Mouse (Mus musculus): ENCODE data around the gene Slco2b1. TPM values are rescaled to one million over a fixed set of nuclear protein-coding genes. Genes with fewer than 3 reads are reported as not detected.

The Slco2b1 gene
- total RNA-seq, 2 experiments from 2014 or later = 8.8 to 9.8 TPM

- DNase-seq = no peak
Observed at GRCm38 (mm10) chr7:99693976-99694375, 17.2 kb downstream of the Slco2b1 start.

GRCm38 (mm10) chr7:99693387-99693786 lies 17.8 kb downstream of the Slco2b1 start:
- DNase-seq = no peak

GRCm38 (mm10) chr7:99692396-99692795 lies 18.7 kb downstream of the Slco2b1 start:
- DNase-seq = no peak

- no peak for DNase-seq
Observed at GRCm38 (mm10) chr7:99690819-99691218, 20.3 kb downstream of the Slco2b1 start.

GRCm38 (mm10) chr7:99684086-99684485 lies 27.1 kb downstream of the Slco2b1 start:
- DNase-seq = no peak

- no peak for DNase-seq
Observed at GRCm38 (mm10) chr7:99680771-99681170, 30.4 kb downstream of the Slco2b1 start.

- no peak for DNase-seq
Observed at GRCm38 (mm10) chr7:99674890-99675289, 36.2 kb downstream of the Slco2b1 start.

- DNase-seq = no peak
Observed at GRCm38 (mm10) chr7:99674209-99674608, 36.9 kb downstream of the Slco2b1 start.

- DNase-seq = no peak
Observed at GRCm38 (mm10) chr7:99673188-99673587, 38.0 kb downstream of the Slco2b1 start.

- DNase-seq = no peak
Observed at GRCm38 (mm10) chr7:99671544-99672435, 39.4 kb downstream of the Slco2b1 start.

GRCm38 (mm10) chr7:99670915-99671314 lies 40.2 kb downstream of the Slco2b1 start:
- no peak for DNase-seq

- no peak for DNase-seq
Observed at GRCm38 (mm10) chr7:99668802-99669201, 42.3 kb downstream of the Slco2b1 start.

- peak; percentile 50 for DNase-seq
Observed at GRCm38 (mm10) chr7:99667096-99667495, 44.0 kb downstream of the Slco2b1 start.

- no peak for DNase-seq
Observed at GRCm38 (mm10) chr7:99665731-99666452, 45.2 kb downstream of the Slco2b1 start.

- peak; percentile 70 for DNase-seq
Observed at GRCm38 (mm10) chr7:99664571-99665485, 46.3 kb downstream of the Slco2b1 start.

- DNase-seq = no peak
Observed at GRCm38 (mm10) chr7:99663507-99664220, 47.5 kb downstream of the Slco2b1 start.

- DNase-seq = no peak
Observed at GRCm38 (mm10) chr7:99662311-99662710, 48.8 kb downstream of the Slco2b1 start.

- peak; percentile 59 for DNase-seq
Observed at GRCm38 (mm10) chr7:99661571-99662230, 49.4 kb downstream of the Slco2b1 start.

GRCm38 (mm10) chr7:99661071-99661470 lies 50.1 kb downstream of the Slco2b1 start:
- DNase-seq = no peak

- DNase-seq = peak; percentile 92
Observed at GRCm38 (mm10) chr7:99659379-99660029, 51.6 kb downstream of the Slco2b1 start.

Measured in gastrocnemius, postnatal 10 days (tissue).